Mouse (Mus musculus): Measurements from ENCODE around the gene 1700088E04Rik. TPM values are rescaled to one million over a fixed set of nuclear protein-coding genes. Genes with fewer than 3 reads are reported as not detected.

Gene 1700088E04Rik
- total and polyA plus RNA-seq, 2 experiments from 2014 or later, result 15.2 to 23.7 TPM

GRCm38 (mm10) chr15:79097135-79097534 is 43.9 kb downstream of the 1700088E04Rik start:
- Histone ChIP-seq H3K27me3 (ENCODE audit: insufficient read depth, low read length) (no peaks in the 10 kb centered on the region), H3K9ac (no peak overlapping the region), H3K4me3 (ENCODE audit: low read depth, low read length) (no peak overlapping the region), H3K4me1 (ENCODE audit: insufficient read depth) (no peaks in the 10 kb centered on the region), H3K9me3 (ENCODE audit: low read length) (no peaks in the 10 kb centered on the region), H3K4me2 (ENCODE audit: low read depth) (no peak overlapping the region), H3K36me3 (ENCODE audit: insufficient read depth) (peaks cover 36% of the 10 kb centered on the region), H3K27ac (ENCODE audit: low read depth, low read length) (no peak overlapping the region)
- WGBS, result 45% methylated on average over 2 of the region's 2 CpGs
- ATAC-seq (no peak), DNase-seq (no peak)
- TF ChIP-seq CTCF (IDR thresholded peaks at IDR 0.05; ENCODE audit: low read depth), result no peak

- H3K9ac ChIP-seq, result no peak overlapping the region
- no peaks in the 10 kb centered on the region for H3K9me3 ChIP-seq (ENCODE audit: low read length)
- ATAC-seq (no peak), DNase-seq (no peak)
- no peak for TF ChIP-seq CTCF (IDR thresholded peaks at IDR 0.05; ENCODE audit: low read depth)
- H3K4me3 ChIP-seq (ENCODE audit: low read depth, low read length), result no peak overlapping the region
- whole genome bisulfite sequencing, result 77% methylated on average over 3 of the region's 3 CpGs
- no peaks in the 10 kb centered on the region for H3K4me1 ChIP-seq (ENCODE audit: insufficient read depth)
- H3K27me3 ChIP-seq (ENCODE audit: insufficient read depth, low read length), result no peaks in the 10 kb centered on the region
- H3K36me3 ChIP-seq (ENCODE audit: insufficient read depth), result peaks cover 40% of the 10 kb centered on the region
- H3K27ac ChIP-seq (ENCODE audit: low read depth, low read length), result no peak overlapping the region
- H3K4me2 ChIP-seq (ENCODE audit: low read depth), result no peak overlapping the region
Observed at GRCm38 (mm10) chr15:79096556-79096955, 44.5 kb downstream of the 1700088E04Rik start.

GRCm38 (mm10) chr15:79095483-79095882 is 45.6 kb downstream of the 1700088E04Rik start:
- no peak overlapping the region for H3K4me2 ChIP-seq (ENCODE audit: low read depth)
- H3K4me3 ChIP-seq (ENCODE audit: low read depth, low read length), result no peak overlapping the region
- H3K36me3 ChIP-seq (ENCODE audit: insufficient read depth), result peaks cover 49% of the 10 kb centered on the region
- DNase-seq, result no peak
- no peaks in the 10 kb centered on the region for H3K27me3 ChIP-seq (ENCODE audit: insufficient read depth, low read length)
- WGBS, result 85% methylated on average over 5 of the region's 5 CpGs
- no peaks in the 10 kb centered on the region for H3K9me3 ChIP-seq (ENCODE audit: low read length)
- H3K9ac ChIP-seq, result no peak overlapping the region
- no peak for ATAC-seq
- H3K4me1 ChIP-seq (ENCODE audit: insufficient read depth), result no peaks in the 10 kb centered on the region
- H3K27ac ChIP-seq (ENCODE audit: low read depth, low read length), result no peak overlapping the region
- TF ChIP-seq CTCF (IDR thresholded peaks at IDR 0.05; ENCODE audit: low read depth), result no peak

GRCm38 (mm10) chr15:79093083-79093839 is 47.8 kb downstream of the 1700088E04Rik start:
- ATAC-seq (0 out of 2 replicates have a peak, but pooled peaks have one; percentile 47), DNase-seq (peak; percentile 25)
- Histone ChIP-seq H3K36me3 (ENCODE audit: insufficient read depth) (peaks cover 70% of the 10 kb centered on the region), H3K4me1 (ENCODE audit: insufficient read depth) (no peaks in the 10 kb centered on the region), H3K4me2 (ENCODE audit: low read depth) (no peak overlapping the region), H3K4me3 (ENCODE audit: low read depth, low read length) (no peak overlapping the region), H3K9me3 (ENCODE audit: low read length) (no peaks in the 10 kb centered on the region), H3K27me3 (ENCODE audit: insufficient read depth, low read length) (no peaks in the 10 kb centered on the region), H3K9ac (no peak overlapping the region), H3K27ac (ENCODE audit: low read depth, low read length) (no peak overlapping the region)
- TF ChIP-seq CTCF (IDR thresholded peaks at IDR 0.05; ENCODE audit: low read depth), result peak; percentile 63
- 73% methylated on average over 7 of the region's 7 CpGs for WGBS

- no peak for TF ChIP-seq CTCF (IDR thresholded peaks at IDR 0.05; ENCODE audit: low read depth)
- H3K27me3 ChIP-seq (ENCODE audit: insufficient read depth, low read length), result no peaks in the 10 kb centered on the region
- no peak overlapping the region for H3K4me3 ChIP-seq (ENCODE audit: low read depth, low read length)
- H3K9ac ChIP-seq, result no peak overlapping the region
- H3K9me3 ChIP-seq (ENCODE audit: low read length), result no peaks in the 10 kb centered on the region
- H3K27ac ChIP-seq (ENCODE audit: low read depth, low read length), result no peak overlapping the region
- DNase-seq, result no peak
- no peak overlapping the region for H3K4me2 ChIP-seq (ENCODE audit: low read depth)
- H3K4me1 ChIP-seq (ENCODE audit: insufficient read depth), result no peaks in the 10 kb centered on the region
- ATAC-seq, result no peak
- WGBS, result 91% methylated on average over 6 of the region's 6 CpGs
- H3K36me3 ChIP-seq (ENCODE audit: insufficient read depth), result peaks cover 75% of the 10 kb centered on the region
Observed at GRCm38 (mm10) chr15:79092284-79092683, 48.8 kb downstream of the 1700088E04Rik start.

- ATAC-seq (no peak), DNase-seq (no peak)
- Histone ChIP-seq H3K4me2 (ENCODE audit: low read depth) (no peak overlapping the region), H3K4me3 (ENCODE audit: low read depth, low read length) (no peak overlapping the region), H3K9me3 (ENCODE audit: low read length) (no peaks in the 10 kb centered on the region), H3K9ac (no peak overlapping the region), H3K4me1 (ENCODE audit: insufficient read depth) (peaks cover 6% of the 10 kb centered on the region), H3K27me3 (ENCODE audit: insufficient read depth, low read length) (no peaks in the 10 kb centered on the region), H3K36me3 (ENCODE audit: insufficient read depth) (peaks cover 78% of the 10 kb centered on the region), H3K27ac (ENCODE audit: low read depth, low read length) (no peak overlapping the region)
- 97% methylated on average over 7 of the region's 7 CpGs for WGBS
- no peak for TF ChIP-seq CTCF (IDR thresholded peaks at IDR 0.05; ENCODE audit: low read depth)
Observed at GRCm38 (mm10) chr15:79079567-79079966, 61.5 kb downstream of the 1700088E04Rik start.

Other genes starting within 250 kb of the 1700088E04Rik start
- gene Gm49510, start 241.6 kb downstream of the 1700088E04Rik start, total RNA-seq (2014; rRNA removed), result not detected in 2 replicates
- gene Gm49510, start 241.6 kb downstream of the 1700088E04Rik start, polyA plus RNA-seq (2015; fragmentation: Nextera tagmentation; extraction: Ambion mirVana), result not detected in 2 replicates
- gene Sh3bp1, start 241.5 kb downstream of the 1700088E04Rik start, total RNA-seq (2014; rRNA removed), result 2.0 and 6.4 TPM in 2 replicates
- 3.3 and 4.3 TPM in 2 replicates for gene Sh3bp1, start 241.5 kb downstream of the 1700088E04Rik start, polyA plus RNA-seq (2015; fragmentation: Nextera tagmentation; extraction: Ambion mirVana)
- gene Pdxp, start 227.3 kb downstream of the 1700088E04Rik start, total RNA-seq (2014; rRNA removed), result 263 and 283 TPM in 2 replicates
- 174 and 175 TPM in 2 replicates for gene Pdxp, start 227.3 kb downstream of the 1700088E04Rik start, polyA plus RNA-seq (2015; fragmentation: Nextera tagmentation; extraction: Ambion mirVana)
- gene Lgals1, start 214.5 kb downstream of the 1700088E04Rik start, total RNA-seq (2014; rRNA removed), result 31.8 and 43.6 TPM in 2 replicates
- gene Lgals1, start 214.5 kb downstream of the 1700088E04Rik start, polyA plus RNA-seq (2015; fragmentation: Nextera tagmentation; extraction: Ambion mirVana), result 63.2 and 99.4 TPM in 2 replicates
- 11.2 and 17.6 TPM in 2 replicates for gene Nol12, start 206.3 kb downstream of the 1700088E04Rik start, total RNA-seq (2014; rRNA removed)
- gene Nol12, start 206.3 kb downstream of the 1700088E04Rik start, polyA plus RNA-seq (2015; fragmentation: Nextera tagmentation; extraction: Ambion mirVana), result 60.3 and 64.2 TPM in 2 replicates
- gene Triobp, start 193.5 kb downstream of the 1700088E04Rik start, total RNA-seq (2014; rRNA removed), result 36.7 and 40.5 TPM in 2 replicates
- gene Triobp, start 193.5 kb downstream of the 1700088E04Rik start, polyA plus RNA-seq (2015; fragmentation: Nextera tagmentation; extraction: Ambion mirVana), result 25.1 and 30.5 TPM in 2 replicates
- gene H1f0, start 112.8 kb downstream of the 1700088E04Rik start, total RNA-seq (2014; rRNA removed), result 198 and 209 TPM in 2 replicates
- gene H1f0, start 112.8 kb downstream of the 1700088E04Rik start, polyA plus RNA-seq (2015; fragmentation: Nextera tagmentation; extraction: Ambion mirVana), result 224 and 248 TPM in 2 replicates
- 0.62 TPM in 1 of 2 replicates, not detected in the other for gene Galr3, start 99.4 kb downstream of the 1700088E04Rik start, total RNA-seq (2014; rRNA removed)
- gene Galr3, start 99.4 kb downstream of the 1700088E04Rik start, polyA plus RNA-seq (2015; fragmentation: Nextera tagmentation; extraction: Ambion mirVana), result 0.12 and 0.20 TPM in 2 replicates
- gene Ankrd54, start 78.4 kb downstream of the 1700088E04Rik start, total RNA-seq (2014; rRNA removed), result 43.3 and 50.5 TPM in 2 replicates
- 41.2 and 45.8 TPM in 2 replicates for gene Ankrd54, start 78.4 kb downstream of the 1700088E04Rik start, polyA plus RNA-seq (2015; fragmentation: Nextera tagmentation; extraction: Ambion mirVana)
- 213 and 218 TPM in 2 replicates for gene Eif3l, start 66.1 kb downstream of the 1700088E04Rik start, total RNA-seq (2014; rRNA removed)
- gene Eif3l, start 66.1 kb downstream of the 1700088E04Rik start, polyA plus RNA-seq (2015; fragmentation: Nextera tagmentation; extraction: Ambion mirVana), result 179 and 191 TPM in 2 replicates
- 23.8 and 29.1 TPM in 2 replicates for gene Micall1, start 32.4 kb downstream of the 1700088E04Rik start, total RNA-seq (2014; rRNA removed)
- 7.2 and 8.0 TPM in 2 replicates for gene Micall1, start 32.4 kb downstream of the 1700088E04Rik start, polyA plus RNA-seq (2015; fragmentation: Nextera tagmentation; extraction: Ambion mirVana)
- 48.6 and 111 TPM in 2 replicates for gene Polr2f, start 244 bp downstream of the 1700088E04Rik start, total RNA-seq (2014; rRNA removed)
- gene Polr2f, start 244 bp downstream of the 1700088E04Rik start, polyA plus RNA-seq (2015; fragmentation: Nextera tagmentation; extraction: Ambion mirVana), result 362 and 414 TPM in 2 replicates
- gene Sox10, start 24.0 kb upstream of the 1700088E04Rik start, total RNA-seq (2014; rRNA removed), result 7.4 and 8.3 TPM in 2 replicates
- 4.8 and 6.3 TPM in 2 replicates for gene Sox10, start 24.0 kb upstream of the 1700088E04Rik start, polyA plus RNA-seq (2015; fragmentation: Nextera tagmentation; extraction: Ambion mirVana)
- gene Pick1, start 87.9 kb upstream of the 1700088E04Rik start, total RNA-seq (2014; rRNA removed), result 76.2 and 84.7 TPM in 2 replicates
- gene Pick1, start 87.9 kb upstream of the 1700088E04Rik start, polyA plus RNA-seq (2015; fragmentation: Nextera tagmentation; extraction: Ambion mirVana), result 60.9 and 72.7 TPM in 2 replicates
- 2.8 and 4.4 TPM in 2 replicates for gene Gm49486, start 88.1 kb upstream of the 1700088E04Rik start, total RNA-seq (2014; rRNA removed)
- gene Gm49486, start 88.1 kb upstream of the 1700088E04Rik start, polyA plus RNA-seq (2015; fragmentation: Nextera tagmentation; extraction: Ambion mirVana), result 1.1 and 1.2 TPM in 2 replicates
- 0.62 and 0.95 TPM in 2 replicates for gene Slc16a8, start 113.5 kb upstream of the 1700088E04Rik start, total RNA-seq (2014; rRNA removed)
- 1.4 and 1.6 TPM in 2 replicates for gene Slc16a8, start 113.5 kb upstream of the 1700088E04Rik start, polyA plus RNA-seq (2015; fragmentation: Nextera tagmentation; extraction: Ambion mirVana)
- 3.2 and 7.9 TPM in 2 replicates for gene Baiap2l2, start 144.3 kb upstream of the 1700088E04Rik start, total RNA-seq (2014; rRNA removed)
- 9.1 and 11.3 TPM in 2 replicates for gene Baiap2l2, start 144.3 kb upstream of the 1700088E04Rik start, polyA plus RNA-seq (2015; fragmentation: Nextera tagmentation; extraction: Ambion mirVana)
- gene Pla2g6, start 187.1 kb upstream of the 1700088E04Rik start, total RNA-seq (2014; rRNA removed), result 19.5 and 31.1 TPM in 2 replicates
- gene Pla2g6, start 187.1 kb upstream of the 1700088E04Rik start, polyA plus RNA-seq (2015; fragmentation: Nextera tagmentation; extraction: Ambion mirVana), result 10.7 and 15.2 TPM in 2 replicates
- 2.5 and 3.0 TPM in 2 replicates for gene Maff, start 205.4 kb upstream of the 1700088E04Rik start, total RNA-seq (2014; rRNA removed)
- gene Maff, start 205.4 kb upstream of the 1700088E04Rik start, polyA plus RNA-seq (2015; fragmentation: Nextera tagmentation; extraction: Ambion mirVana), result 0.74 and 1.1 TPM in 2 replicates

All from forebrain, postnatal 0 days (tissue).